Mouse (Mus musculus): ENCODE measurements around the gene Il1f5.

GRCm38 (mm10) chr2:24296837-24297236 lies 20.1 kb downstream of the Il1f5 start:
- TF ChIP-seq CTCF (IDR thresholded peaks at IDR 0.05) (peak; percentile 79), EP300 (IDR thresholded peaks at IDR 0.05) (no peak)
